Mouse (Mus musculus): ENCODE data around the gene Znrf1.

Znrf1 gene

GRCm38 (mm10) chr8:111569926-111570325 lies 34.0 kb downstream of the Znrf1 start:
- DNase-seq (ENCODE audit: low spot score in 2 of 2) = no peak

- no peak for DNase-seq (ENCODE audit: low spot score in 2 of 2)
These were observed 34.5 kb downstream of the Znrf1 start for GRCm38 (mm10) chr8:111570432-111570831.

GRCm38 (mm10) chr8:111571661-111572060 lies 35.8 kb downstream of the Znrf1 start:
- DNase-seq (ENCODE audit: low spot score in 2 of 2) = no peak

- DNase-seq (ENCODE audit: low spot score in 2 of 2) = no peak
These were observed 36.5 kb downstream of the Znrf1 start for GRCm38 (mm10) chr8:111572431-111572830.

- DNase-seq (ENCODE audit: low spot score in 2 of 2) = no peak
These were observed 37.7 kb downstream of the Znrf1 start for GRCm38 (mm10) chr8:111573583-111573982.

- DNase-seq (ENCODE audit: low spot score in 2 of 2) = no peak
These were observed 38.1 kb downstream of the Znrf1 start for GRCm38 (mm10) chr8:111574016-111574415.

- DNase-seq (ENCODE audit: low spot score in 2 of 2) = no peak
These were observed 39.6 kb downstream of the Znrf1 start for GRCm38 (mm10) chr8:111575492-111575891.

- no peak for DNase-seq (ENCODE audit: low spot score in 2 of 2)
These were observed 40.6 kb downstream of the Znrf1 start for GRCm38 (mm10) chr8:111576501-111576900.

GRCm38 (mm10) chr8:111577880-111578533 lies 42.1 kb downstream of the Znrf1 start:
- no peak for DNase-seq (ENCODE audit: low spot score in 2 of 2)

- DNase-seq (ENCODE audit: low spot score in 2 of 2) = no peak
These were observed 43.4 kb downstream of the Znrf1 start for GRCm38 (mm10) chr8:111579318-111579717.

GRCm38 (mm10) chr8:111580306-111580705 lies 44.4 kb downstream of the Znrf1 start:
- no peak for DNase-seq (ENCODE audit: low spot score in 2 of 2)

- DNase-seq (ENCODE audit: low spot score in 2 of 2) = no peak
These were observed 46.5 kb downstream of the Znrf1 start for GRCm38 (mm10) chr8:111582386-111582785.

- DNase-seq (ENCODE audit: low spot score in 2 of 2) = no peak
These were observed 49.0 kb downstream of the Znrf1 start for GRCm38 (mm10) chr8:111584946-111585345.

- no peak for DNase-seq (ENCODE audit: low spot score in 2 of 2)
These were observed 51.7 kb downstream of the Znrf1 start for GRCm38 (mm10) chr8:111587545-111588094.

GRCm38 (mm10) chr8:111588336-111588735 lies 52.4 kb downstream of the Znrf1 start:
- DNase-seq (ENCODE audit: low spot score in 2 of 2) = no peak

GRCm38 (mm10) chr8:111590214-111590613 lies 54.3 kb downstream of the Znrf1 start:
- no peak for DNase-seq (ENCODE audit: low spot score in 2 of 2)

GRCm38 (mm10) chr8:111591176-111591575 lies 55.3 kb downstream of the Znrf1 start:
- no peak for DNase-seq (ENCODE audit: low spot score in 2 of 2)

- no peak for DNase-seq (ENCODE audit: low spot score in 2 of 2)
These were observed 56.6 kb downstream of the Znrf1 start for GRCm38 (mm10) chr8:111592390-111592910.

- DNase-seq (ENCODE audit: low spot score in 2 of 2) = no peak
These were observed 58.3 kb downstream of the Znrf1 start for GRCm38 (mm10) chr8:111594044-111594840.

- no peak for DNase-seq (ENCODE audit: low spot score in 2 of 2)
These were observed 59.1 kb downstream of the Znrf1 start for GRCm38 (mm10) chr8:111594951-111595350.

GRCm38 (mm10) chr8:111595712-111596484 lies 60.0 kb downstream of the Znrf1 start:
- no peak for DNase-seq (ENCODE audit: low spot score in 2 of 2)

GRCm38 (mm10) chr8:111596485-111596821 lies 60.6 kb downstream of the Znrf1 start:
- no peak for DNase-seq (ENCODE audit: low spot score in 2 of 2)
